Mouse (Mus musculus) kidney, postnatal 10 days (tissue): ENCODE results near the gene Mettl8.

Source experiments
- DNase-seq: peaks from one replicate; pipeline ENCODE4 v3.0.0; 2021; ENCODE audit warnings: mixed read lengths

Mettl8 gene

DNA sequence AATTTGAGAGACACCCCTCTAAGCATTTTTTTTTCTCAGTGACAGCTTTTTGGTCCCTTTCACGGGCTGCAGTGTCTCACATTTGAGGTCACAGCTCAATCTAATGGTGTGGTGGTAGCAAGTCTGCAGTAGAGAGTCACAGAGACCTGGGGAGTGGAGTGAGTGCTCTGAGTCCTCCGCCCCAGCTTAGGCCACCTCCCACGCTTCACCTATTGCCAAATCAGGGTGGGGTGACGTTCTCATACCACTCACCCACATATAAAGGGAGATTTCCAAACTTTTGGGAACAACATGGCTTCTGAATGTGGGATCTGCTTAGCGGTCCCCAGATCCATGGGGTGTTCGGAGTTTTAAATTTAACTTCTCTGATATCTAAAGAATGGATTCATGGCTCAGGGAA, 132.6 kb downstream of the Mettl8 start:
- DNase-seq: no peak

DNA sequence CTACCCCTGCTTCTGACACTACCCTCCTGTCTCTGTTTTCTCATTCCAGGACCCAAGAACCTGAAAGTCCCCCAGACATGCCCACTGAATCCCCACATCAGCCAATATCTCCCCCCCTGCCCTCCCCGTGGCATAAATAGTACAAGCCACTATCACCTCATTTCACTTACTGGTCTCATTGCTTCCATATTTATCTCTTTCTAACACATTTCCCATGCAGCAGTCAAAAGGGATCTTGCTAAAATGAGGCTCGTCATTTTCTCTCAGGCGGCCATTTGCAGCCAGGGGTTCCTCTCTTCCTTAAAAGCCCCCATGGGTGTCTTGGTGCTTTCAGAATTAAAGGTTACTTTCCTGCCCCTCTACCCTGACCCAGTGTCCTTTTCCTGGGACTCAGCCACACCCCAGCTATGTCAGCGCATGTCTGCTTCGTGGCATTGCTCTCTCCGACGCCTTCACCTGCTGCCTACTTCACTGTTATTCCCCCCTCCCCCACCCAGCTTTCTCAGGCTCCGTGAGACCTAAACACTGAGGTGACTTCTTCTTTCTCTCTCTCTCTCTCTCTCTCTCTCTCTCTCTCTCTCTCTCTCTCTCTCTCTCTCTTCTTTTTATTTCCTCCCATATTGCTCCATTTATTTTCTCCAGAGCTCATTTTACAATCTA, 134.3 kb downstream of the Mettl8 start:
- DNase-seq: no peak

DNA sequence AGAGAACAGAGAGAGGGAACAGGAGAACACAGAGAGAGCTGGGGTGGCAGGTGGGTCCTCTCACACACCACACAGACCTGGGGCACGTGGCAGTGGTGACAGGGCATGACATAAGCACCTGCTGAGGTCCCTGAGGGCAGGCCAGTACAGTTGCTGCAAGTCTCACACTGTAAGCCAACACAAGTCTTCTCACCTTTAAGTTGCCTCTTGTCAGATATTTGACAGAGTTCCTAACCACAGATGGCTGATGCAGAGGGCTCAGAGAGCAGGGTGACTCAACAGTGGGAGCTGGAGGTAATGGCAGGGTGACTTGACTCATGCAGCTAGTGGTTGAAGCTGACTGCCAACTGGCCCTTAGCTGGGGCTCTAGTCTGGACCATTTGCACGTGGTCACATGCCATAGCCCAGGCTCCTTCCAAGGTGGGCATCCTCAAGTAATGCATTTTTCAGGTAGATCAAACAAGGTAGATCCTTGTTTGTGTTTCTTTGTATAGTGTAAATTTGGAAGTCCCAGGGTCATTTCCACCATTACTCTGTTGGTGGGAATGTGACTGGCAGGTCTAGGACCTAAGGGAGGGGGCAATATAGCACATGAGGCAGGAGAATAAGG, 135.4 kb downstream of the Mettl8 start:
- no peak for DNase-seq

DNA sequence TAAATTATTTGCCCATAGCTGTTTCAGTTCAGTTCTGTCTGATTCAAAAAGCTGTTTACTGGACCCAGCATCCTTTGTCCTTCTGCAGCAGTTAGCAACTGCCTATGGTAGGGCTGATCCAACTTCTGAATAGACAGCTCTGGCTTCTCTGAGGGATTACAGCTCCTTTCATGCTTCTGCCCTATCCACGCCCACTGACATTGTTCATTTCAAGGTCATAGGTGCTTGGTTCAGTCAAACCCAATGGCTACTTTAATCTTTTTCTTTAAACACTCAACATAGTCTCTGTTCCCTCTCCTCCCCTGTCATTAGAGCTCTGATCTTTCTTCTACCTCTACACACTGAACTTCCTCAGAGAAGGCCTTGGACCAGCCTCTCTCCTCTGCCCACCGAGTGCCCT, 136.9 kb downstream of the Mettl8 start:
- DNase-seq: no peak
